Mouse (Mus musculus) heart, postnatal 0 days (tissue): ENCODE data around the gene Cst8. TPM values are rescaled to one million over a fixed set of nuclear protein-coding genes. Genes with fewer than 3 reads are reported as not detected.
A peak's percentile ranks its signal among the peaks of the same experiment; 100 is the strongest.

Experiments used
- ATAC-seq: fragments of 200-750 bp; cut with Nextera tagmentation; 2 replicates; pipeline ENCODE4 v1.8.0; 2017; ENCODE audit warnings: low read depth, moderate number of reproducible peaks, moderate library complexity; ENCODE audit not compliant: insufficient read depth
- DNase-seq: peaks from one replicate; pipeline ENCODE4 v3.0.0-alpha.2; 2016; ENCODE audit warnings: low spot score
- H3K27ac ChIP-seq: fragments of 300-500 bp; sonication (generic); 2 replicates; pipeline ENCODE4 v1.5.1; 2014; ENCODE audit warnings: low read depth, mild to moderate bottlenecking
- H3K27me3 ChIP-seq: fragments of 300-500 bp; sonication (generic); 2 replicates; pipeline ENCODE4 v1.6.1; 2014; ENCODE audit warnings: low read length, mixed read lengths; ENCODE audit not compliant: control insufficient read depth, insufficient read depth
- H3K36me3 ChIP-seq: fragments of 300-500 bp; sonication (generic); replicated peaks from 2 replicates; pipeline ENCODE4 v1.6.1; 2014; ENCODE audit warnings: low read length, mixed read lengths; ENCODE audit not compliant: control insufficient read depth, insufficient read depth
- H3K4me1 ChIP-seq: fragments of 300-500 bp; sonication (generic); 2 replicates; pipeline ENCODE4 v1.6.1; 2014; ENCODE audit warnings: antibody characterized with exemption; ENCODE audit not compliant: control insufficient read depth, insufficient read depth
- H3K4me2 ChIP-seq: fragments of 300-500 bp; sonication (generic); 2 replicates; pipeline ENCODE4 v1.6.1; 2014; ENCODE audit warnings: low read depth, mild to moderate bottlenecking, low read length, moderate library complexity
- H3K4me3 ChIP-seq: fragments of 300-500 bp; sonication (generic); 2 replicates; pipeline ENCODE4 v1.5.1; 2014; ENCODE audit warnings: low read depth, low read length
- H3K9ac ChIP-seq: fragments of 300-500 bp; sonication (generic); replicated peaks from 2 replicates; pipeline ENCODE4 v1.6.1; 2014; ENCODE audit warnings: low read depth, low read length, mixed read lengths
- H3K9me3 ChIP-seq: fragments of 300-500 bp; sonication (generic); replicated peaks from 2 replicates; pipeline ENCODE4 v1.6.1; 2016; ENCODE audit warnings: low read length; ENCODE audit not compliant: control insufficient read depth
- CTCF ChIP-seq: IDR thresholded peaks from 2 replicates; pipeline ENCODE4 v1.5.1; 2016; ENCODE audit warnings: antibody characterized with exemption, control low read depth, low read depth
- EP300 ChIP-seq: IDR thresholded peaks from 2 replicates; pipeline ENCODE4 v1.6.1; 2016; ENCODE audit warnings: antibody characterized with exemption, low read depth
- WGBS: fragments of 180-500 bp; shearing (Covaris S2); extraction: QIAGEN DNeasy Blood & Tissue Kit; methylation state at CpG from one replicate; pipeline ENCODE4 v1.1.7; 2014; 5-methylcytosine and 5-hydroxymethylcytosine counted together
- polyA plus RNA-seq: library from polyadenylated mRNA; unstranded; fragments of >200 nt; fragmentation: Nextera tagmentation; extraction: Ambion mirVana; gene quantifications from 2 replicates; pipeline ENCODE4 v1.2.1, GENCODE M21; 2015
- total RNA-seq: library from RNA; depleted of rRNA; stranded (reverse); fragments of >200 nt; gene quantifications from 2 replicates; pipeline ENCODE4 v1.2.3, GENCODE M21; 2014; ENCODE audit warnings: low replicate concordance

Gene Cst8
- total and polyA plus RNA-seq, 2 experiments from 2014 or later: not detected

DNA sequence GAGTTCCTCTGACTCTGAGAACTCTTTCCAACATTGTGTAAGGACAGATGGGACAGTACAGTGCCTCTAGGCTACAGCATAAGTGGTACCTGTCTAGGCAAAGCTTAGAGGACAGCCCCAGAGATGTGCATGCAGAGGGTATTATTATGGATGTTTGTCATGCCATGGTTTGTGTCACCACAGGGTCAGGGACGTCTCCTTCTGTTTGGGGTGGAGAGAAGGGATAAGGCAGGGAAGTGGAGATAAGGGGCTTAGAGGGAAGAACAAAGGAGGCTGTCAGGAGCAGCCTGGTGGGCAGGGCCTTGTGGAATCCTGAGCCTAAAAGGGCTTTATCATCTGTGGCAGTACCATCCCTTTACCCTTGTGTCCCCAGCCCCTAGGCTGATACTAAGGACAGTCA, 16.9 kb upstream of the Cst8 start, which contains the start of gene 8030411F24Rik:
TSS of gene 8030411F24Rik (plus strand) at position 301 of the 400 bp plus-strand sequence.
- ATAC-seq (no peak), DNase-seq (no peak)
- Histone ChIP-seq H3K36me3 (no peaks in the 10 kb centered on the region), H3K4me2 (no peak within 1 kb of the TSS), H3K4me3 (no peak within 1 kb of the TSS), H3K9ac (no peak within 1 kb of the TSS), H3K4me1 (no peaks in the 10 kb centered on the region), H3K27ac (no peak within 1 kb of the TSS), H3K9me3 (no peaks in the 10 kb centered on the region), H3K27me3 (no peaks in the 10 kb centered on the region)
- WGBS: 8% methylated on average over 1 of the region's 1 CpGs
- TF ChIP-seq CTCF (no peak), EP300 (no peak)

DNA sequence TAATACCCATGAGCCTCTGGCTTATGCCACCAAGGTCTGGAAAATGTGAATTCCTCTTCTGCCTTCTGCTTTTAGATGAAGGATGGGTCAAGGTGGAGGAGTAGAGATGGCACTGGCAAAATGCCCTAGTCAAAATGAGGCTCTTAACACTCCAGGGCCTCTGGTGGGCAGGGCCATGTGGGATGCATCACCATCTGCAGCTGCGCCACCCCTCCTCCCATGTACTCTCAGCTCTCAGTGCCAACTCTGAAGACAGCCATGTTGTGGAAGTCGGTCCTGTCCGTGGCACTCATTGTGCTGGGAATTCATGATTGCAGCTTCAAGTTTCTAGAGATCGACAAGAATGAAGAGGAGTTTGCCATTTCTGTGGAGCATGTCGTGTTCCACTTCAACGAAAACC, 9.4 kb upstream of the Cst8 start, which contains the start of gene Cst12:
TSS of gene Cst12 (plus strand) at position 220 of the 400 bp plus-strand sequence.
- no peak within 1 kb of the TSS for H3K4me3 ChIP-seq
- no peak within 1 kb of the TSS for H3K4me2 ChIP-seq
- H3K36me3 ChIP-seq: no peaks in the 10 kb centered on the region
- H3K9me3 ChIP-seq: no peaks in the 10 kb centered on the region
- TF ChIP-seq EP300: no peak
- TF ChIP-seq CTCF: no peak
- H3K27me3 ChIP-seq: no peaks in the 10 kb centered on the region
- H3K27ac ChIP-seq: no peak within 1 kb of the TSS
- DNase-seq (no peak), ATAC-seq (no peak)
- 86% methylated on average over 6 of the region's 6 CpGs for WGBS
- no peaks in the 10 kb centered on the region for H3K4me1 ChIP-seq
- H3K9ac ChIP-seq: no peak within 1 kb of the TSS

DNA sequence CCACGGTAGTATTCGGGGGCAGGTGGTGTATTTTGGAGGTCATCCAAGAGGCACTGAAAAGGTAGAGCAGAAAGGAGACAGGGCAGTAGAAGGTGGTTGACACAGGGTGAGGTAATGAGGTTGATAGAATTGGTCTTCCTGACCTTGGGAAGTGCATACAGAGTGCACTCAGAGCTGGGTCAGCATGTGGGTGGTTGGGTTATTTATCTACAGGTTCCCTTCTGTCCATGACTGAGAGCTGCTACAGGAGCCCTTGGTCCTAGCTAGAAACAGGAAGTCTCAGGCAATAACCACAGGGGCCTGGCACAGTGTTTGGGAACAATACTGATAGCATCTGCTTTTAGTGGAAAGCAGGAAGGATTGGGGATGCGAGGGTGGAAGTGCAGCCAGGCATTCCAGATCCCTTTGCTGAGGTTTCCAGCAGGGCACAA, 2.9 kb downstream of the Cst8 start:
- TF ChIP-seq EP300: no peak
- TF ChIP-seq CTCF: no peak

DNA sequence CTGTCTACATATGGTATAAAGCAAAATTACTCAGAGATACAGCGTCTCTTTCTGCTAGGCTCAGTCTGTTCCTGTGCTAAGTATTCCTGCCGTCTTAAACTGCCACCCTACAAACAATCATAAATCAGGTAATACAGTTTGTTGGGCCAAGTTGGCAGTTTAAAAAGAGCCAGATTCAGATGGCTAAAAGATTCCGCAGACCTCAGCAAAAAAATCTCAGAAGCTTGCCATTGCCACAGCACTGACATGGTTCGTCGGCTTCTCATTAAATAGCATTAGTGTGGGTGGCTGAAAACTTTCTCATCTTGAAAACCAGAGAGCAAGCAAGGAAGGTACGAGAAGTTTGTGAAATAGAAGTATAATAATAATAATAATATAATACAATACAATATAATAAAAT, 8.1 kb downstream of the Cst8 start:
- H3K27ac ChIP-seq: no peak overlapping the region
- H3K9me3 ChIP-seq: no peaks in the 10 kb centered on the region
- no peak overlapping the region for H3K4me3 ChIP-seq
- H3K9ac ChIP-seq: no peak overlapping the region
- H3K4me2 ChIP-seq: no peak overlapping the region
- TF ChIP-seq EP300: no peak
- TF ChIP-seq CTCF: no peak
- peaks cover under 1% of the 10 kb centered on the region; the same call in 1 of the 2 replicates for H3K4me1 ChIP-seq
- ATAC-seq (no peak), DNase-seq (no peak)
- no peaks in the 10 kb centered on the region for H3K36me3 ChIP-seq
- WGBS: 72% methylated on average over 6 of the region's 6 CpGs
- no peaks in the 10 kb centered on the region for H3K27me3 ChIP-seq

More for the DNA sequence above, 2.9 kb downstream of the Cst8 start:
- WGBS: 16% methylated on average over 3 of the region's 3 CpGs
- DNase-seq (no peak), ATAC-seq (peak; percentile 57)
- Histone ChIP-seq H3K9ac (no peak overlapping the region), H3K4me2 (no peak overlapping the region), H3K27me3 (no peaks in the 10 kb centered on the region), H3K4me1 (peaks cover 9% of the 10 kb centered on the region; the same call in 1 of the 2 replicates), H3K27ac (no peak overlapping the region), H3K36me3 (no peaks in the 10 kb centered on the region), H3K4me3 (no peak overlapping the region), H3K9me3 (no peaks in the 10 kb centered on the region)

DNA sequence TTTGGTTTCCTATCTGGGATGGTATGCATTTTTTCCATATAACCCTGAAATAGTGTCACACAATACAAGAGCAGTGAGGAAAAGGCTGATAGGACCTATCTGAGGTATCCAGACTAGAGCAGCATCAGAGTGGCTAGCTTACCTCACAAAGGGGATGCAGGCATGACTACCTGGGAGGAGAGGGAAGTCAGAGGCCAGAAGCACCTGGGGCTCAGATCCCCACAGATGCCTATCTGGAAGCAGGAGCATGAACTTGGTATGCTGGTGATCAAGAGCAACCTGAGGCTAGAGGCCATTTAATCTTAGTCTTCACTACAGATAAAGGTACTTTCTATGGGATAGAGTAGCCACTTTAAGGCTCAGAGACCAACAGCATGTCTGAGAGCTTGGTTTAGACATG, 21.3 kb downstream of the Cst8 start, which contains the start of gene Cst13:
TSS of gene Cst13 (plus strand) at position 173 of the 400 bp plus-strand sequence.
- Histone ChIP-seq H3K4me1 (no peaks in the 10 kb centered on the region), H3K36me3 (no peaks in the 10 kb centered on the region), H3K27ac (no peak within 1 kb of the TSS), H3K9me3 (no peaks in the 10 kb centered on the region), H3K4me3 (no peak within 1 kb of the TSS), H3K4me2 (no peak within 1 kb of the TSS), H3K27me3 (no peaks in the 10 kb centered on the region), H3K9ac (no peak within 1 kb of the TSS)
- ATAC-seq: no peak
- TF ChIP-seq EP300: no peak
- TF ChIP-seq CTCF: no peak
- DNase-seq: no peak

DNA sequence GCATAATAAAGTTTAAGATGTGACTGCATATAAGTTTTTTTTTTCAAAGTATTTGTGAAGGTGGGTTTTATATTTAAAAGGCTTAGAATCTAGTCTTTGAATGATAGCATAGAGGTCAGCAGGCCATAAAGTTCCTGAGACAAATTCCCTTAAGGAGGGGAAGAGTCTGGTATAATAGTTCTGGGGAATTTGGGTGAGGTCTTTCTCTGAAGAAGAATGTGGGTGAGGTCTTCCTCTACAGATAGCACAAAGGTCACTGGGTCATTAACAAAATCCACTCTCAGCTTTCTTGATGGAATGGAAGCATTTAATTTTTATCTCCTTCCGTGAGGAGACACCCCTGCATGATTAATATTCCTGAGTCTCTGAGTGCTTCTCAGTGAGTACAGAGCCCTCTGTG, 27.4 kb downstream of the Cst8 start:
- H3K9me3 ChIP-seq: no peaks in the 10 kb centered on the region
- ATAC-seq: no peak
- no peaks in the 10 kb centered on the region for H3K4me1 ChIP-seq
- 37% methylated on average over 1 of the region's 1 CpGs for WGBS
- DNase-seq: no peak
- H3K27me3 ChIP-seq: no peaks in the 10 kb centered on the region
- TF ChIP-seq EP300: no peak
- no peak for TF ChIP-seq CTCF
- H3K4me3 ChIP-seq: no peak overlapping the region
- H3K4me2 ChIP-seq: no peak overlapping the region
- H3K36me3 ChIP-seq: no peaks in the 10 kb centered on the region
- H3K27ac ChIP-seq: no peak overlapping the region
- H3K9ac ChIP-seq: no peak overlapping the region
